Mouse (Mus musculus): ENCODE results near the gene Pold2.
"Not testable (repeated sequence)": the region's sequence is repeated elsewhere in the genome, so short reads cannot be mapped to it uniquely, and the experiment has no call there.

Pold2 gene

GRCm38 (mm10) chr11:5898531-5898930 is 20.4 kb upstream of the Pold2 start, which contains the start of gene Myl7:
TSS of gene Myl7 (minus strand) at chr11:5898782.
- no peak for DNase-seq (ENCODE audit: low spot score)

DNA sequence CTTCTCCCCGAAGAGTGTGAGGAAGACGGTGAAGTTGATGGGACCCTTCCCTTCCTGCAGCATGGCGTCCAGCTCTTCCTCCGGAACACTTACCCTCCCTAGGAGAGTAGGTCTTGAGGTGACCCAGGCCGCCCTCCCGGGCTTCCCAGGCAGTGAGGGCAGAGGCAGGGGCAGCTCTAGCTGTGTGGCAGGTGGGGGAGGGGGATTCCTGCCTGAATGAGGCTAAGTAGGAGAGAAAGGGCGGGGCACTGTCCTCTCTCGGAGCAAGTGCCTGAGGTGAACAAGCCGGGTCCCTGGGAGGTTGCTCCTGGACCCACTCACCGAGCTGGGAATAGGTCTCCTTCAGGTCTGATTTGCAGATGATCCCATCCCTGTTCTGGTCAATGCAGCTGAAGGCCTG is 19.7 kb upstream of the Pold2 start:
- no peak for DNase-seq (ENCODE audit: low spot score)

DNA sequence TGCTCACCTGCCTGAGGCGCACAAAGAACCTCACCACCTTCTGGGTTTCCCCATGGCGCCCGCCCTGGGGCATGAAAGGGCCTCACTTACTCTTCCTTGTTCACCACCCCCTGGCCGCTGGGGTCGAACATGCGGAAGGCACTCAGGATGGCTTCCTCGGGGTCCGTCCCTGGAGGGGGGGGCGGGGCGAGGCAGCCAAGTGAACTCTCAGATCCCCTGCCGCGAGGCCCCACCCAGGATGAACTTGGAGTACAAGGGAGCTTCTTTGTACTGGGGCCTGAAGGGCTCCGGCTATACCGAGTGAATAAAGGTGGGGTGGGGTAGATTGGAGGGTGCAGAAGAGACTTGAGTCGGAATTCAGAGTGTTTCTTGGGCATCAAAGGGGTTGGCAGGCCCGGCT is 19.1 kb upstream of the Pold2 start:
- no peak for DNase-seq (ENCODE audit: low spot score)

- DNase-seq (ENCODE audit: low spot score): no peak
Measured at GRCm38 (mm10) chr11:5893807-5894206, 15.7 kb upstream of the Pold2 start.

- no peak for DNase-seq (ENCODE audit: low spot score)
Measured at GRCm38 (mm10) chr11:5892810-5893368, 14.8 kb upstream of the Pold2 start.

- DNase-seq (ENCODE audit: low spot score): no peak
Measured at GRCm38 (mm10) chr11:5892151-5892591, 14.1 kb upstream of the Pold2 start.

GRCm38 (mm10) chr11:5888563-5888962 is 10.5 kb upstream of the Pold2 start:
- DNase-seq (ENCODE audit: low spot score): not testable (repeated sequence)

GRCm38 (mm10) chr11:5887250-5887649 is 9.2 kb upstream of the Pold2 start:
- DNase-seq (ENCODE audit: low spot score): no peak

GRCm38 (mm10) chr11:5886187-5886586 is 8.1 kb upstream of the Pold2 start:
- no peak for DNase-seq (ENCODE audit: low spot score)

DNA sequence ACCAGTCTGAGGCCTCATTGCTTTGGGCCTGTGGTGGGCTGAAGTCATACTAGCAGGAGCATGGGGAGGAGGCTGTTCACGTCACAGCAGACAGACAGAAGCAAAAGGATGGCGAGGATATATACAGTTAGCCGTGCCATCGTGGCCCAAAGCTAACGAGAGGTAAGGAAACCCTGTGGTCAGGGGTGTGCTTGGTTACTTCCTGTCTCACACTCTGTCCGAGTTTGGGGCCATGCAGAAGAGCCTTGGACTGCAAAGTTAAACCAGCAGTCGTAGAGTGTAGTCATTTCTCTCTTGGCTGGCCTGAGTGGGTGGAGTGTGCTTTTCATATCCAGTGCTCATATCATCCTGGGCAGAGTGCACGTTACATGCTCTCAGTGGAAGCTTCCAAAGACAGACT is 4.4 kb upstream of the Pold2 start:
- no peak for DNase-seq (ENCODE audit: low spot score)

DNA sequence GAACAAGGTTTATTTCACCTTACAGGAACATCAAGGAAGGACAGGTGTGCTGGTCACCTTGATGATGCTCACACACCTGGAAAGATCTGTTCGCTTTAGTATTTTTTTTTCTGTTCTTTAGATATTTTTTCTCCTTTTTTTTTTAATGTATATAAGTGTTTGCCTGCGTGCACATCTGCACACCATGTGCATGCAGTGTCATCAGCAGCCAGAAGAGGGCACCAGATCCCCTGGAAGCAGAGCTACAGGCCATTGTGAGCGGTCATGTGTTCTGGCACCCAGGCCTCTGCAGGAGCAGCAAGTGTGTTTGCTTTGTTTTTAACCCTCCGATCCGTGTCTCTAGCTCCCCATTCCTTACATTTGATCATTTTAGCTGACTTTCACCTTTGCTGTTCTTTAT is 1.8 kb upstream of the Pold2 start:
- DNase-seq (ENCODE audit: low spot score): no peak

- no peak for DNase-seq (ENCODE audit: low spot score)
Measured at GRCm38 (mm10) chr11:5878661-5879060, 569 bp upstream of the Pold2 start.

GRCm38 (mm10) chr11:5877421-5877820 is 671 bp downstream of the Pold2 start:
- no peak for DNase-seq (ENCODE audit: low spot score)

GRCm38 (mm10) chr11:5873192-5873591 is 4.9 kb downstream of the Pold2 start:
- no peak for DNase-seq (ENCODE audit: low spot score)

DNA sequence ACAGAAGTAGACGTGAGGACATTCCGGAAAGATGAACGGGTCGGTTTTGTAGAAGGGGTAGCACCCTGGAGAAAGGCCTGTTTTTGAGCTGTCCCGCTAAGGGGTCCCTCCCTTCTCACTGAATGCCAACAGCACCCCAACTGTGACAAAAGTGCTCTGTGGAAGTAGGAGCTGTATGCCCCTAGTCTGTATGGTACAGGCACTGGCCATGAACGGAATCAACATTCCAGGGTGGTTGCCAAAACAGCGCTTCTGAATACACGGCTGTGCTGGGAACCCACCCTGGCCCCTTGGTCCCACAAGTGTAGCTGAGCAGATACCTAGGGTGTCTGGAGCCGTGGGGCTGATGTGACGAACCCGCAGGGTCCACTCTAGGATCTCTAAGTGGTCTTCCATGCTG is 5.4 kb downstream of the Pold2 start:
- no peak for DNase-seq (ENCODE audit: low spot score)

DNA sequence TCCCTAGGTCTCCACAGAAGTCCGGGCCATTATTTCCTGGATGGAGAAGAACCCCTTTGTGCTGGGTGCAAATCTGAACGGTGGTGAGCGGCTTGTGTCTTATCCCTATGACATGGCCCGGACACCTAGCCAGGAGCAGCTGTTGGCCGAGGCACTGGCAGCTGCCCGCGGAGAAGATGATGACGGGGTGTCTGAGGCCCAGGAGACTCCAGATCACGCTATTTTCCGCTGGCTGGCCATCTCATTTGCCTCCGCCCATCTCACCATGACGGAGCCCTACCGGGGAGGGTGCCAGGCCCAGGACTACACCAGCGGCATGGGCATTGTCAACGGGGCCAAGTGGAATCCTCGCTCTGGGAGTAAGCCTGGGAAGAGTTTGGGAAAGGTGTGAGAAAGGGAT is 8.0 kb downstream of the Pold2 start:
- DNase-seq (ENCODE audit: low spot score): no peak

DNA sequence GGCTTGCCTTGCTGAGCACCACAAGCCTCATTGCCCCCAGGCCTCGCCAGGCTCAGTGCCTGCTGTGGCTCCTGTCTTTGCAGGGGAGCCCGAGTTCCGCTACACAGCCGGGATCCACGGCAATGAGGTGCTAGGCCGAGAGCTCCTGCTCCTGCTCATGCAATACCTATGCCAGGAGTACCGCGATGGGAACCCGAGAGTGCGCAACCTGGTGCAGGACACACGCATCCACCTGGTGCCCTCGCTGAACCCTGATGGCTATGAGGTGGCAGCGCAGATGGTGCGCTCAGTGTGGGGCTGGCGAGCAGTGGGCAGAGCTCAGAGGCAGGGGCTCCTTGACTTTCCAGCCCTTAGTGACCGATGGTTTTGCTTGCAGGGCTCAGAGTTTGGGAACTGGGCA is 8.8 kb downstream of the Pold2 start:
- DNase-seq (ENCODE audit: low spot score): no peak

DNA sequence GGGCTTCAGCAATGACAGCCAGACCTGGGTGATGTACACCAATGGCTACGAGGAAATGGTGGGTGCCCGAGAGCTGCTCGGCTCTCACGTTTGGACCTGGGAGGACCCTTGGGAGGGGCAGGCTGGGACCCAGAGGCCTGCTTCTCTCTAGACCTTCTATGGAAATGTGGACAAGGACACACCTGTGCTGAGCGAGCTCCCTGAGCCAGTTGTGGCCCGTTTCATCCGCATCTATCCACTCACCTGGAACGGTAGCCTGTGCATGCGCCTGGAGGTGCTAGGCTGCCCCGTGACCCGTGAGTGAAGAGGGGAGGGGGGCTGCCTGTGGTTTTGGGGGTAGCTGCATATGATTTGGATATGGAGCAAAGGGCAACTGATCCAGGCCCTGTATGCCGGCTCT is 9.8 kb downstream of the Pold2 start:
- DNase-seq (ENCODE audit: low spot score): no peak

- DNase-seq (ENCODE audit: low spot score): no peak
Measured at GRCm38 (mm10) chr11:5867196-5867595, 10.9 kb downstream of the Pold2 start.

DNA sequence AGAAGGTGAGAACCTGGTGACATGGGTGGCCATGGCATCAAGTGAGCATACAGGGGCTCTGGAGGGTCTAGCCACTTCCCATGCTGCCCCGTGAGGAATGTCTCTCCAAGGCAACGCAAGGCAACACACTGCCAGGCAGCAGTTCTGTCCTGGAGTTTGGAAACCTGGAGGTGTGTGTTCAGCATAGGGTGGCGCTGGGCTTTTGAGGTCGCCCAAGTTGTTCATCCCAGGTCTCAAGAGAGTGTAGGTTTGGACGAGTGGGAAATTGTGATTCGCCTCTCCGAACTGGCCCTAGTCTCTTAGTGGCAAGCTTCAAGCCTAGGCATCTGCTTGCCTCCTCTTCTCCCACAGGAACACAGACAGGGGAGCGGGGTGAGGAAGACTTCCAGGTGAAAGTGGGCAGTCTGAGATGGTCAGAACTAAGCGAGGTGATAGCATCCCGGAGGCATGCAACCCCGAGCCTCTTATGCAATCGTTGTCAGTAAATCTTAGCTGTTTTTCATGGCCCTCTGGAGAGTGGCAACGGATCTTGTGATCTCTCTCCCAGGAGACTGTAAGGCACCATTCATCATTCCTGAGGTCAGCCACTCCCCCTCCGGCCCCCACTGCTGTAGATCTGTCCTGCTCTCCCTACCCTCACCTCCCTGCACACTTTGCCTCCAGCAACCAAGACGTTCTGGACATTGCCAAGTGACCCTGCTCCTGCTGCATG is 15.5 kb downstream of the Pold2 start:
- DNase-seq (ENCODE audit: low spot score): no peak

- DNase-seq (ENCODE audit: low spot score): no peak
Measured at GRCm38 (mm10) chr11:5861678-5862393, 16.3 kb downstream of the Pold2 start, which contains the start of gene Aebp1. TSS of gene Aebp1 (plus strand) at chr11:5861947.

GRCm38 (mm10) chr11:5860639-5861038 is 17.5 kb downstream of the Pold2 start:
- no peak for DNase-seq (ENCODE audit: low spot score)

- no peak for DNase-seq (ENCODE audit: low spot score)
Measured at GRCm38 (mm10) chr11:5859883-5860550, 18.1 kb downstream of the Pold2 start.
